Mouse (Mus musculus) liver, postnatal 0 days (tissue): ENCODE measurements around the gene Prkca. TPM values are rescaled to one million over a fixed set of nuclear protein-coding genes. Genes with fewer than 3 reads are reported as not detected.

Source experiments
- ATAC-seq: fragments of 200-750 bp; cut with Nextera tagmentation; 2 replicates; pipeline ENCODE4 v1.8.0; 2017; ENCODE audit warnings: mild to moderate bottlenecking, moderate library complexity
- DNase-seq: peaks from one replicate; pipeline ENCODE4 v3.0.0-alpha.2; 2016
- H3K27ac ChIP-seq: fragments of 300-500 bp; sonication (generic); 2 replicates; pipeline ENCODE4 v1.5.1; 2014; ENCODE audit warnings: antibody characterized with exemption, moderate library complexity, mild to moderate bottlenecking, low read depth
- H3K27me3 ChIP-seq: fragments of 300-500 bp; sonication (generic); 2 replicates; pipeline ENCODE4 v1.6.1; 2014; ENCODE audit warnings: low read length, control low read depth, mixed read lengths; ENCODE audit not compliant: insufficient read depth
- H3K36me3 ChIP-seq: fragments of 300-500 bp; sonication (generic); replicated peaks from 2 replicates; pipeline ENCODE4 v1.6.1; 2014; ENCODE audit warnings: mild to moderate bottlenecking, control low read depth, low read length, moderate library complexity, mixed read lengths; ENCODE audit not compliant: insufficient read depth
- H3K4me1 ChIP-seq: fragments of 300-500 bp; sonication (generic); 2 replicates; pipeline ENCODE4 v1.6.1; 2014; ENCODE audit warnings: antibody characterized with exemption, mild to moderate bottlenecking, control low read depth; ENCODE audit not compliant: insufficient read depth
- H3K4me2 ChIP-seq: fragments of 300-500 bp; sonication (generic); 2 replicates; pipeline ENCODE4 v1.6.1; 2014; ENCODE audit warnings: low read depth, mild to moderate bottlenecking, low read length, moderate library complexity, mixed read lengths
- H3K4me3 ChIP-seq: fragments of 300-500 bp; sonication (generic); 2 replicates; pipeline ENCODE4 v1.5.1; 2014; ENCODE audit warnings: low read depth, low read length
- H3K9ac ChIP-seq: fragments of 300-500 bp; sonication (generic); replicated peaks from 2 replicates; pipeline ENCODE4 v1.6.1; 2014; ENCODE audit warnings: mild to moderate bottlenecking, moderate library complexity
- H3K9me3 ChIP-seq: fragments of 300-500 bp; sonication (generic); 2 replicates; pipeline ENCODE4 v1.6.1; 2016; ENCODE audit warnings: mild to moderate bottlenecking, control low read depth, low read length, mixed read lengths
- CTCF ChIP-seq: sonication (generic); IDR thresholded peaks from 2 replicates; pipeline ENCODE4 v1.5.1; 2016; ENCODE audit warnings: antibody characterized with exemption, low read depth
- EP300 ChIP-seq: IDR thresholded peaks from 2 replicates; pipeline ENCODE4 v1.6.1; 2016; ENCODE audit warnings: antibody characterized with exemption, low read depth, mild to moderate bottlenecking
- WGBS: fragments of 180-500 bp; shearing (Covaris S2); extraction: QIAGEN DNeasy Blood & Tissue Kit; methylation state at CpG from one replicate; pipeline ENCODE4 v1.1.7; 2014; ENCODE audit not compliant: insufficient replicate concordance; 5-methylcytosine and 5-hydroxymethylcytosine counted together
- polyA plus RNA-seq: library from polyadenylated mRNA; unstranded; fragments of >200 nt; fragmentation: Nextera tagmentation; extraction: Ambion mirVana; gene quantifications from 2 replicates; pipeline ENCODE4 v1.2.1, GENCODE M21; 2015

Prkca gene
- polyA plus RNA-seq, 1 experiment from 2014 or later, result 3.0 TPM

GRCm38 (mm10) chr11:108029321-108029720 is 314.4 kb downstream of the Prkca start:
- no peaks in the 10 kb centered on the region for H3K4me1 ChIP-seq
- H3K27ac ChIP-seq, result no peak overlapping the region
- WGBS, result 87% methylated on average over 11 of the region's 11 CpGs
- TF ChIP-seq EP300 (no peak), CTCF (no peak)
- ATAC-seq (no peak), DNase-seq (no peak)
- no peaks in the 10 kb centered on the region for H3K9me3 ChIP-seq
- no peak overlapping the region for H3K9ac ChIP-seq
- H3K36me3 ChIP-seq, result no peaks in the 10 kb centered on the region
- H3K4me2 ChIP-seq, result no peak overlapping the region
- no peaks in the 10 kb centered on the region for H3K27me3 ChIP-seq
- H3K4me3 ChIP-seq, result no peak overlapping the region

GRCm38 (mm10) chr11:108028398-108028797 is 315.3 kb downstream of the Prkca start:
- no peak for DNase-seq

DNA sequence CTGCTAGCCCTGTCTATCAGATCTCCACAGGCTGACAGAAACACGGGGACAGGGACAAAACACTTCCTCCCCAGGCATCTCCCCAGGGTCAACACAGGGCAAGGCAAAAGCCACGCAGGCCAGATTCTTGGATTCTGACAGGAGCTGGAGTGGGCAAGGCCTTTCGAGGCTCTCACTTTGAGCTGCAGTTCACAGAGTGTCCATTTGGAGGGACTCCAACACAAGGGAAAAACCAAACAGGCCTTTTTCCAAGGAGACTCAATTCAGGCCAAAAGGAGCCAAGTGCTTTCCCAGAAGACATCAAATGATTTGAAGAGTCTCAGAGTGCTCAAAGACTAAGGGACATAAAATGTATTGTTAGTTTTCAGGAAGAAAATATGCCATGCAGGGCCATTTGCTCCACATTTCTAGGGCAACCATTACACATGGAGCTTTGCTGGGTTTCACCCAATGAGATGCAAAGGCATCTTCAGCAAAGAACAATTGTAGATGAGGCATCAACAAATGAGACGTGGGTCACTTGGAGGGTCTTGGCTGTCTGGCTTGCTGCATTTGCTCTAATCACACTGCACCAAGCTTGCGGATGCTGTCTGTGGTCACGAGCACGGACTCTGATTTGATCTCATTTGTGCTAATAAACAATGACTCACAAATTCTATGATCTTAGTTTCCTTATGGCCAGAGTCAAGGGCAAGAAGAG is 317.9 kb downstream of the Prkca start:
- H3K4me2 ChIP-seq, result no peak overlapping the region
- no peaks in the 10 kb centered on the region for H3K27me3 ChIP-seq
- H3K27ac ChIP-seq, result no peak overlapping the region
- TF ChIP-seq CTCF, result peak; percentile 65
- no peak for TF ChIP-seq EP300
- no peak overlapping the region for H3K9ac ChIP-seq
- H3K4me3 ChIP-seq, result no peak overlapping the region
- ATAC-seq (no peak), DNase-seq (no peak)
- H3K36me3 ChIP-seq, result no peaks in the 10 kb centered on the region
- H3K4me1 ChIP-seq, result no peaks in the 10 kb centered on the region
- no peaks in the 10 kb centered on the region for H3K9me3 ChIP-seq
- 58% methylated on average over 7 of the region's 7 CpGs for WGBS

More at GRCm38 (mm10) chr11:108028398-108028797, 315.3 kb downstream of the Prkca start:
- H3K9ac ChIP-seq, result no peak overlapping the region
- 62% methylated on average over 12 of the region's 12 CpGs for WGBS
- H3K9me3 ChIP-seq, result no peaks in the 10 kb centered on the region
- no peak overlapping the region for H3K4me3 ChIP-seq
- no peak for ATAC-seq
- TF ChIP-seq CTCF, result no peak
- TF ChIP-seq EP300, result no peak
- no peak overlapping the region for H3K4me2 ChIP-seq
- H3K4me1 ChIP-seq, result no peaks in the 10 kb centered on the region
- H3K27me3 ChIP-seq, result no peaks in the 10 kb centered on the region
- no peaks in the 10 kb centered on the region for H3K36me3 ChIP-seq
- H3K27ac ChIP-seq, result no peak overlapping the region

GRCm38 (mm10) chr11:108023188-108023587 is 320.5 kb downstream of the Prkca start:
- H3K4me2 ChIP-seq, result no peak overlapping the region
- no peak overlapping the region for H3K9ac ChIP-seq
- no peaks in the 10 kb centered on the region for H3K27me3 ChIP-seq
- DNase-seq (no peak), ATAC-seq (no peak)
- H3K36me3 ChIP-seq, result no peaks in the 10 kb centered on the region
- no peak overlapping the region for H3K4me3 ChIP-seq
- H3K27ac ChIP-seq, result no peak overlapping the region
- H3K9me3 ChIP-seq, result no peaks in the 10 kb centered on the region
- H3K4me1 ChIP-seq, result no peaks in the 10 kb centered on the region
- TF ChIP-seq CTCF (no peak), EP300 (no peak)
- 63% methylated on average over 14 of the region's 14 CpGs for WGBS

GRCm38 (mm10) chr11:108020889-108021288 is 322.8 kb downstream of the Prkca start:
- ATAC-seq, result no peak
- no peak for TF ChIP-seq CTCF
- TF ChIP-seq EP300, result no peak

DNA sequence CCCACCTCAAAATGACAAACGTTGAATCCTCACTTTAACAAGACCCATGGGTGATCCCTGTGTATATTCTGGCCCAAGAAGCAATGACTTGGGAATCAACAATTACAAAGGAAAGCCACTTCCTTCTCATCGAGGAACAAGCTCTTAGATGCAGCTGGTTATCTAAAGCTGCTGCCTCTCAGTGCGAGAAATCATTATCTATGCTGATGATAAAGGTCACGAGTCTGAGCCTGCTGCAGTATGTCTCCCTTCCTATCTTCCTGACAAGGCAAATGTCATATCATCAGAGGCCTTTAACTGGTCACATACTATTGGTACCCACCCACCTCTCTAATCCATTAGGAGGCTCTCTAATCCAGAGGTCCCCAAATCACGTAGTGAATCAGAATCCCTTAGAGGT is 328.4 kb downstream of the Prkca start:
- H3K27ac ChIP-seq, result no peak overlapping the region
- no peaks in the 10 kb centered on the region for H3K27me3 ChIP-seq
- H3K4me1 ChIP-seq, result no peaks in the 10 kb centered on the region
- no peak for ATAC-seq
- 56% methylated on average over 5 of the region's 5 CpGs for WGBS
- DNase-seq, result no peak
- H3K9ac ChIP-seq, result no peak overlapping the region
- no peaks in the 10 kb centered on the region for H3K9me3 ChIP-seq
- no peak overlapping the region for H3K4me2 ChIP-seq
- TF ChIP-seq CTCF (no peak), EP300 (no peak)
- H3K4me3 ChIP-seq, result no peak overlapping the region
- H3K36me3 ChIP-seq, result 0 out of 2 replicates have a peak, but pooled peaks cover 3% of the 10 kb centered on the region

More at GRCm38 (mm10) chr11:108020889-108021288, 322.8 kb downstream of the Prkca start:
- no peak for DNase-seq
- 73% methylated on average over 3 of the region's 3 CpGs for WGBS
- Histone ChIP-seq H3K27ac (no peak overlapping the region), H3K36me3 (no peaks in the 10 kb centered on the region), H3K4me3 (no peak overlapping the region), H3K4me1 (no peaks in the 10 kb centered on the region), H3K9ac (no peak overlapping the region), H3K27me3 (no peaks in the 10 kb centered on the region), H3K4me2 (no peak overlapping the region), H3K9me3 (no peaks in the 10 kb centered on the region)
